Mouse (Mus musculus) hindbrain, embryonic 12.5 days (tissue): ENCODE data around the gene Spp1. TPM values are rescaled to one million over a fixed set of nuclear protein-coding genes. Genes with fewer than 3 reads are reported as not detected.

Experiments used
- ATAC-seq: fragments of 200-750 bp; cut with Nextera tagmentation; 2 replicates; pipeline ENCODE4 v1.8.0; 2017; ENCODE audit warnings: moderate TSS enrichment; ENCODE audit not compliant: low FRiP score
- H3K27ac ChIP-seq: fragments of 300-500 bp; sonication (generic); 2 replicates; pipeline ENCODE4 v1.5.1; 2016; ENCODE audit warnings: mild to moderate bottlenecking
- H3K27me3 ChIP-seq: fragments of 300-500 bp; sonication (generic); 2 replicates; pipeline ENCODE4 v1.6.1; 2016; ENCODE audit warnings: mild to moderate bottlenecking
- H3K36me3 ChIP-seq: fragments of 300-500 bp; sonication (generic); 2 replicates; pipeline ENCODE4 v1.6.1; 2016; ENCODE audit warnings: mild to moderate bottlenecking
- H3K4me1 ChIP-seq: fragments of 300-500 bp; sonication (generic); 2 replicates; pipeline ENCODE4 v1.6.1; 2016
- H3K4me2 ChIP-seq: fragments of 300-500 bp; sonication (generic); replicated peaks from 2 replicates; pipeline ENCODE4 v1.6.1; 2016; ENCODE audit warnings: mild to moderate bottlenecking
- H3K4me3 ChIP-seq: fragments of 300-500 bp; sonication (generic); 2 replicates; pipeline ENCODE4 v1.5.1; 2016; ENCODE audit warnings: mild to moderate bottlenecking
- H3K9ac ChIP-seq: fragments of 300-500 bp; sonication (generic); 2 replicates; pipeline ENCODE4 v1.6.1; 2016; ENCODE audit warnings: mild to moderate bottlenecking, moderate library complexity
- H3K9me3 ChIP-seq: fragments of 300-500 bp; sonication (generic); replicated peaks from 2 replicates; pipeline ENCODE4 v1.6.1; 2016; ENCODE audit warnings: mild to moderate bottlenecking
- WGBS: fragments of 180-500 bp; shearing (Covaris S2); methylation state at CpG from one replicate; pipeline ENCODE4 v1.1.7; 2016; 5-methylcytosine and 5-hydroxymethylcytosine counted together
- polyA plus RNA-seq: library from polyadenylated mRNA; unstranded; fragments of >200 nt; fragmentation: Nextera tagmentation; extraction: Ambion mirVana; gene quantifications from 2 replicates; pipeline ENCODE4 v1.2.1, GENCODE M21; 2016

Gene Spp1
- polyA plus RNA-seq, 1 experiment from 2014 or later: 36.0 TPM

DNA sequence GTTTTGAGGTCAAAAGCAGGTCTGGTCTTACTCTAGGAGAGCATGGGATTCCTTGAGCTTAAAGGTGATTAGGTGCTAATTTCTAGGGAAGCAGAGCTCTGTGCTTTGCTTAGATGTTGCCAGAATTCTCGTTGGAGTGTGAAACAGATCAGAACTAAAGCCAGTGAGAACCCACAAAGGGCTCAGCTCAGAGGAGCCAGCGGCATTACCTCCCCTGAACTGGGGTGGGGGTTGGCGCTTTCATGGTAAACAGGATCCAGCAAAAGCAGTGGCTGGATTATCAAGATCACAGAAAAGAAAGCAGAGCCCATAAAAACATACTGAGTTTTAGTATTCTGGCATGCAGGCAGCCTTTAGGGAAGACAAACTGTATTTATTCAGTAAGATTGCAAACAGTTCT is 28.2 kb upstream of the Spp1 start:
- 36% methylated on average over 3 of the region's 3 CpGs for WGBS
- Histone ChIP-seq H3K27ac (no peak overlapping the region), H3K27me3 (no peaks in the 10 kb centered on the region), H3K4me3 (no peak overlapping the region), H3K4me1 (peaks cover 10% of the 10 kb centered on the region; the same call in 1 of the 2 replicates), H3K4me2 (no peak overlapping the region), H3K36me3 (no peaks in the 10 kb centered on the region), H3K9me3 (no peaks in the 10 kb centered on the region), H3K9ac (no peak overlapping the region)
- no peak for ATAC-seq

DNA sequence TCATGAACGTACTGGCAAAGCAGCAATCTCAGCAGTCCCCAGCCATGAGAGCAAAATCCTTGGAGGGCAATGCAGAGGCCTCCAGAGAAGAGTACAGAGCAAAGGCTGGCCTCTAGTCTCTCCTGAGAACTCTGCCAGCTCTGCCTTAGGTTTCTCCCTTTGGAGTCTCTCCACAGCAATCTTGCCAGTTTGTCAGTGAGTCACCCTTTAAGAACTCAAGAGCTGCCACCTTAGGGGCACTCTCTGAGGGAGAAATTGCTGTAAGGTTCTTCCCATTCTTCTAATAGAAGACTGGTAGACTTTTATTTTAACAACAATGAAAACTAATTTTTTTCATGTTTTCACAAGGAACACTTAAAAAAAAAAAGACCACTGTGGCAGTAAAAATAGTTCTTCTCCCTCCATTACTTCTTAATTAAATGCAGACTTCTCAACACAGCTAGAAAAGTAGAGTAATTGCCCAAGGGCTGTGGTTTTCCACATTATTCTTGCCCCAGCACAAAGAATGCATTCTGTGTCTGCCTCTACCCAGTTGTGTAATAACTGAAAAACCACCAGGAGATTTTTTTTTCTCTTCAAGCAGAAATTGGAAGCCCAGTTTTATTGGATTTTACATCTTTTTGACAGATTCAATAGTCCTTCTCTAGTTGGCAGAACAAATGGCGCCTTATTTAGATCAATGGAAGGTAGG is 27.2 kb upstream of the Spp1 start:
- no peaks in the 10 kb centered on the region for H3K27me3 ChIP-seq
- no peak overlapping the region for H3K4me3 ChIP-seq
- no peaks in the 10 kb centered on the region for H3K36me3 ChIP-seq
- no peak overlapping the region for H3K4me2 ChIP-seq
- WGBS: 72% methylated on average over 2 of the region's 2 CpGs
- no peak overlapping the region for H3K9ac ChIP-seq
- H3K4me1 ChIP-seq: peaks cover 6% of the 10 kb centered on the region; the same call in 1 of the 2 replicates
- no peak for ATAC-seq
- no peaks in the 10 kb centered on the region for H3K9me3 ChIP-seq
- no peak overlapping the region for H3K27ac ChIP-seq

DNA sequence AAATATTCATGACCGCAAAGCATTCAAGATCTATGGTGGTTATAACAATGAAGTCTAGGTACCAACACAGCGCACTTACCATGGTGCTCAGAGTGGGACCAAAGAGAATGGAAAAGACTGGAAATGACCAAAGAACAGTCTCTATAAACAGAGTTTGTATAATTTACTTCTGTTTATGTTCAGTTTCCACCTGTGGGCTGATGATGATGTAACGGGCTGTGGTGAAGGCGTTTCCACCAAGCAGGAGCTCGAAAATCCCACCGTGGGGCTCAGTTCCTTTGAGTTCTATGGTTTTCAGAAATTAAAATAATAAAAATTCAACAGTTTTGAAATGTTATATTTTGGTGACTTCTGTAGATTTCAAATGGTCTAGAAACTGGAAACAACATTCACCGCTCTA is 26.4 kb upstream of the Spp1 start:
- WGBS: 93% methylated on average over 7 of the region's 7 CpGs
- H3K9ac ChIP-seq: no peak overlapping the region

DNA sequence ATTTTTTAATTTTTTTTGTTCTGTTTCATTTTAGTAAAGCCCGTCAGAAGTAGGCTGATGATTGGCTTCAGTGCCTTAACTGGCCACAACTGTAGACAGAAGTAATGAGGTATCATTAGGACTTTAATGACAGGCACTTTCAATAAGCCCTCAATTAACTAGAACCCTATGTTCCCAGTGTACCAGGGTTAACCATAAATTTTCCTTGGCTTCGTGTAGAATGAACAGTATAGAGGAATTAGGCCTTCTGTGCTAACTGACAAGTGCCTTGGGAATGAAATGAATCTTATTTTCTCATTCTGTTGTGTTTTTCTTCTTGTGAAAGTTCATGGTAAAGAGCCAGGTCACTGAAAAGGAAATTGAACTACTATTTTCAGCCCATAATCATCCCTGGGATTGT is 18.9 kb upstream of the Spp1 start:
- WGBS: 66% methylated on average over 2 of the region's 2 CpGs
- no peaks in the 10 kb centered on the region for H3K9me3 ChIP-seq
- no peak overlapping the region for H3K9ac ChIP-seq

More for the DNA sequence above, 26.4 kb upstream of the Spp1 start:
- H3K4me2 ChIP-seq: no peak overlapping the region
- H3K4me3 ChIP-seq: no peak overlapping the region
- no peaks in the 10 kb centered on the region for H3K9me3 ChIP-seq
- H3K36me3 ChIP-seq: no peaks in the 10 kb centered on the region
- H3K27ac ChIP-seq: no peak overlapping the region
- peaks cover 6% of the 10 kb centered on the region; the same call in 1 of the 2 replicates for H3K4me1 ChIP-seq
- no peaks in the 10 kb centered on the region for H3K27me3 ChIP-seq
- ATAC-seq: no peak

DNA sequence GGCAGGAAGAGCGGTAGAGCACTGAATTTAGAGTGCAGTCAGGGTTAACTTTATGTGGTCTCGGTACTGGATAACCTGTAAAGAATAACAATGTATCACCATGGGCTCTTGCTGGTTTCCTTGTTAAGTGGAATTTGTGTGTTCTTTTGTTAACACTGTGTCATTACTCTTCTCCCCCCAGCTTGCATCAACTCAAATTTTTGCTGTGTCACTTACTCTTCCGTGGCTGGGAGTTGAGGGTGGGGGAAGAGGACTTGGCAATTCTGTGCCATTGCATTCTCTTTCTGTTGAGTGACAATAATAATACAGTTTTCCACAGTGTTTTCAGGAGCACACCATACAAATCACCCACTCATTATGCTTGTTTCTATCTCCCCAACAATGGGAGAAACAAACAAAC is 17.9 kb upstream of the Spp1 start:
- Histone ChIP-seq H3K27ac (no peak overlapping the region), H3K9ac (no peak overlapping the region), H3K4me3 (no peak overlapping the region), H3K27me3 (no peaks in the 10 kb centered on the region), H3K4me1 (no peaks in the 10 kb centered on the region), H3K36me3 (no peaks in the 10 kb centered on the region), H3K9me3 (no peaks in the 10 kb centered on the region), H3K4me2 (no peak overlapping the region)
- WGBS: 68% methylated on average over 3 of the region's 3 CpGs
- ATAC-seq: no peak

More for the DNA sequence above, 18.9 kb upstream of the Spp1 start:
- no peak overlapping the region for H3K27ac ChIP-seq
- H3K36me3 ChIP-seq: no peaks in the 10 kb centered on the region
- H3K4me2 ChIP-seq: no peak overlapping the region
- no peaks in the 10 kb centered on the region for H3K4me1 ChIP-seq
- no peaks in the 10 kb centered on the region for H3K27me3 ChIP-seq
- H3K4me3 ChIP-seq: no peak overlapping the region
- no peak for ATAC-seq

DNA sequence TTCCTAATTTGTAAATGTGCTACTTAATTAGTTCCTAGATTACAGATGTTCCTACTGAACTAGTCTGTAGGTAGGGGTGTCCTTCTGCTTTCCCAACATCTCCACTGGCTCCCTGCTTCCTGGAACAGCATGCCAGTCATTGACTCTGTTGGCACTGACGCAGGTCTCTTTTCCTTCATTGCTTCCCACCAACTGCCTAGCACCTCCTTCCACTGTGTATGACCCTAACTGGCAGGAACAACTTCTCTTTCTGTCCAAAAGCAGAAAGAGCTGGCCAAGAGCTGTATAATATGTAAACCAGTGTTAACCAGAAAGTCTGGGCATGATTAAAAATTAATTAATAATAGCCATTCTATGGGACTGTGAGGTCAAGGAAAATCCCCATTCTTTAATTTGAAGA is 17.2 kb upstream of the Spp1 start:
- no peak overlapping the region for H3K9ac ChIP-seq
- no peak overlapping the region for H3K4me2 ChIP-seq
- H3K4me3 ChIP-seq: no peak overlapping the region
- H3K27me3 ChIP-seq: no peaks in the 10 kb centered on the region
- no peak overlapping the region for H3K27ac ChIP-seq
- H3K36me3 ChIP-seq: no peaks in the 10 kb centered on the region
- 96% methylated on average over 1 of the region's 1 CpGs for whole genome bisulfite sequencing
- ATAC-seq: no peak
- H3K9me3 ChIP-seq: no peaks in the 10 kb centered on the region
- H3K4me1 ChIP-seq: no peaks in the 10 kb centered on the region

DNA sequence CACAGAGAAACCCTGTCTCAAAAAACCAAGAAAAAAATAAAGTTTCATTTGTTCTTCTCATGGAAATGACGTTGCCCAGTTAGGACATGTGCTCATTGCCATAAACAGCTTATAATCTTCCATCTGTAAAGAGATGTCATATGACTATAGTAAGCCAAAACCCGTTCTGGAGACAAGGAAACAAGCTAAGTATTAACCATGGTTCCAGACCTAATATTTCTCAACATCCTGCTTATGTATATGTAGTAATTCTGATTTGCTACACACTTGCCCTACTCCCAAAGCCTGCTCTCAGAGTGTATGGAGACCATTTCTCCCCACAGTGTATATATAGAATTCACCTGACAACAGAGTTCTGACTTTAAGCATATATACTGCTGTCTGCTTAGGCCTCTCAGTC is 12.9 kb upstream of the Spp1 start:
- Histone ChIP-seq H3K27ac (no peak overlapping the region), H3K4me1 (no peaks in the 10 kb centered on the region), H3K4me2 (no peak overlapping the region), H3K36me3 (no peaks in the 10 kb centered on the region), H3K9ac (no peak overlapping the region), H3K4me3 (no peak overlapping the region), H3K27me3 (no peaks in the 10 kb centered on the region), H3K9me3 (no peaks in the 10 kb centered on the region)
- 76% methylated on average over 2 of the region's 2 CpGs for WGBS
- ATAC-seq: no peak

DNA sequence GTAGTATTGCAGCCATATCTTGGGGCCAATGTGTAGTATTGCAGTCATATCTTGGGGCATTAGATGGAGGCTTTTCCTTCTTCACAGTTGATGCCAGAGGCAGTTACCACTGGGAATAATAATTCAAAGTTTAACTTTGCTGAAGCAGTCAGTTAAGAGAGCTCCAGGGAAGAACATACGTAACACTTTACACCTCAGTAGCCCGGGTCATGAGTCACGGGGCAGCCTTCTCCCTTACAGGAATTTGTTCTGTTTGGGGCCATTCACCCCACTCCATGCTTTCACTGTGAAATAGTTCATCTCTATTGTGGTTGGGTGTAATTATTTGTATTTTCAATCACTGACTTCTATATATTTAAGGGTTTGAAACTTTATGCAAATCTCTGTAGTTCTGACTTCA is 11.1 kb upstream of the Spp1 start:
- WGBS: 83% methylated on average over 3 of the region's 3 CpGs
- Histone ChIP-seq H3K4me3 (no peak overlapping the region), H3K4me2 (no peak overlapping the region), H3K9ac (no peak overlapping the region), H3K4me1 (no peaks in the 10 kb centered on the region), H3K27me3 (no peaks in the 10 kb centered on the region), H3K27ac (no peak overlapping the region), H3K36me3 (no peaks in the 10 kb centered on the region), H3K9me3 (no peaks in the 10 kb centered on the region)
- ATAC-seq: no peak

DNA sequence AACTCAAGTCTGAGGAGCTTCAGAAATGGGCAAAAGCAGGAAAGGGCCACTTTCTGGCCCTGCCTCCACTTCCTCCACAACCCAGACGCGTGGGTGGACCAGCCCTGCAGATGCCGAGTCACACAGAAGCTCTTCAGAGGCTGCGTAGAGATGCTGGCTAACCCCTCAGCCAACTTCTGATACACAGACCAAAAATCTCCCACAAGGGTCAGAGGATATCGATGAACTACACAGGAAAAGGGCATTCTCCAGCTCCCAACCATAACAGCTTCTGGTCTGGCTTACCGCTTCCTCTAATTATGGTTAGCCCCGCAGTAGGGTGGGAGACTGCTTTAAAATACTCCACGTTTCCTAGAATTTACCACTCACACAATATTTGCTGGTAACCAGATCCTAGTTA is 9.0 kb upstream of the Spp1 start:
- Histone ChIP-seq H3K9me3 (no peaks in the 10 kb centered on the region), H3K4me3 (no peak overlapping the region), H3K27me3 (no peaks in the 10 kb centered on the region), H3K9ac (no peak overlapping the region), H3K36me3 (no peaks in the 10 kb centered on the region), H3K27ac (no peak overlapping the region), H3K4me2 (no peak overlapping the region), H3K4me1 (no peaks in the 10 kb centered on the region)
- ATAC-seq: no peak
- 86% methylated on average over 8 of the region's 8 CpGs for WGBS

DNA sequence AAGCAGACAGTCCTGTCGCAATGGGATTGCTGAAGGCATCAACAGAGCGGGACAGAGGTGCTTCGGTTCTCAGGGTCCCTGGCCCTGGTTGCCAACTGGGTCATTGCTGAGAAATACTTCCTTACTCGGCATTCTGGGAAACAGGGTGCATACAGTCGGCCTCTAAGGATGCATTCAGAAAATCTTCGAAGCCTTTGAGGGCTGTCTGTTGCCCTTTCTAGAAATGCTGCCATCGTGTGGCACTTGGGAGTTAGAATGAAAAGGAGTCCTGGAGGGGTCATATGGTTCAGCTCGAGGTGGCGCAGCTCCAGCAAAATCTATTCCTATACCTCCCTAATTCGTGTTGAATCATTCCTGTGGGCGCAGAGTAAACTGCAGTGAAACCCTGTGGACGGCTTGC is 2.0 kb upstream of the Spp1 start:
- H3K4me2 ChIP-seq: no peak overlapping the region
- no peaks in the 10 kb centered on the region for H3K9me3 ChIP-seq
- 43% methylated on average over 12 of the region's 12 CpGs for WGBS
- no peak overlapping the region for H3K27ac ChIP-seq
- H3K4me1 ChIP-seq: no peaks in the 10 kb centered on the region
- H3K4me3 ChIP-seq: no peak overlapping the region
- H3K27me3 ChIP-seq: peaks cover 4% of the 10 kb centered on the region; the same call in 1 of the 2 replicates
- ATAC-seq: no peak
- H3K9ac ChIP-seq: no peak overlapping the region
- no peaks in the 10 kb centered on the region for H3K36me3 ChIP-seq

DNA sequence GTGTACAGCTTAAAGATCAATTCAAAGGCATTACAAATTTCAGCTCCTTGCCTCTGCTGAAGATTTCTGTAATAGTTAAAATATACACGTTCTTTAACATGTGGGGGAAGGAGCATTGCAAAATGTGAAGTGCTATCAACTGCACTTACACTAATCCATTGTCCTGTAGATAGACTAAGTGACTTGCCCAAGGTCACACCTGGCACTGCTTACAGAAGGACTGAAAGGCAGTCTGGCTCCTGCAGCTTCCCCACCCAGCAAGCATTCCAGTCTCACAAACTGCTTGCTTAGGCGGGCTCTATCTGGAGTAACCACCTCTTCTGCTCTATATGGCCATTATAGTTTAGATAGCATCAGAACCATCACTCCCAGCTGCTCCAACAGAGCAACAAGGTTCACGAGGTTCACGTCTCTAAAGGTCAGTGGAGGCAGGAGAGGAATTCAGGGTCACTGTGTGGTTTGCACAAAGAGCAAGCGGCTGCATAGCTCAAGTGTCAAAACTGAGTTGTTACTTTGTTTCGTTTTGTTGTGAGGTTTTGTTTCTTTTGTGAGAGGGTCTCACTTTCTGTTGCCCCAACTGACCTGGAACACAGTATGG is 851 bp upstream of the Spp1 start:
- Histone ChIP-seq H3K4me3 (no peak overlapping the region), H3K4me1 (no peaks in the 10 kb centered on the region), H3K27me3 (peaks cover 4% of the 10 kb centered on the region; the same call in 1 of the 2 replicates), H3K36me3 (no peaks in the 10 kb centered on the region), H3K9me3 (no peaks in the 10 kb centered on the region), H3K27ac (no peak overlapping the region), H3K4me2 (no peak overlapping the region), H3K9ac (no peak overlapping the region)
- no peak for ATAC-seq
- WGBS: 37% methylated on average over 6 of the region's 6 CpGs

DNA sequence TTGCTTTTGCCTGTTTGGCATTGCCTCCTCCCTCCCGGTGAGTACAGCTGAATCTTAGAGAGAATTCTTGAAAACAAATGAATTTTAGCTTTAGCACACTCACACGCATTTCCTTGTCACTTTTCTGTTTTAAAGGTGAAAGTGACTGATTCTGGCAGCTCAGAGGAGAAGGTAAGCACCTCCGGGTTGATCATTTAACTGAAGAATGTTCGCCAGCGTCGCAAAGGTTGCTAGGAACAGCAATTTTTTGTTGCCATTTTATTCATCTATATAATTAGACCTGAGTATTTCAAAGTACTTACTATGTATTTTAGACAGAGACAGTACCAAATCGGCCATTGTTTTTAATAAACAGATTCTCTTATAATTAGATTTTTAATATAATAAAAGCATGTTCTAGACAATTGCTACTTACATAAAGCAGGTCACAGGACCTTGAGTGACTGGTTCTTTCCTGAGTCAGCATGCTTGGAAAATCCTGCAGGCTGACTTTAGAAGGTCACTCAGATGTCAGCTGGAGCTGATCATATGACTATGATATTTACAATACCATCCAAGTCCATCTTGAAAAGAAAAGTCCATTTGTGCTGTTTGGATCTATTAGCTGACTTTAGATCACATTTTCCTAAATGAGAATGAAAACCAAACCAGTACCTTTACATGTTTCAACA is 1.6 kb downstream of the Spp1 start:
- WGBS: 86% methylated on average over 7 of the region's 7 CpGs
- H3K4me1 ChIP-seq: no peaks in the 10 kb centered on the region
- H3K9ac ChIP-seq: no peak overlapping the region
- H3K4me3 ChIP-seq: no peak overlapping the region
- H3K36me3 ChIP-seq: no peaks in the 10 kb centered on the region
- no peaks in the 10 kb centered on the region for H3K9me3 ChIP-seq
- ATAC-seq: no peak
- 0 out of 2 replicates have a peak, but pooled peaks cover under 1% of the 10 kb centered on the region for H3K27me3 ChIP-seq
- H3K4me2 ChIP-seq: no peak overlapping the region
- no peak overlapping the region for H3K27ac ChIP-seq

DNA sequence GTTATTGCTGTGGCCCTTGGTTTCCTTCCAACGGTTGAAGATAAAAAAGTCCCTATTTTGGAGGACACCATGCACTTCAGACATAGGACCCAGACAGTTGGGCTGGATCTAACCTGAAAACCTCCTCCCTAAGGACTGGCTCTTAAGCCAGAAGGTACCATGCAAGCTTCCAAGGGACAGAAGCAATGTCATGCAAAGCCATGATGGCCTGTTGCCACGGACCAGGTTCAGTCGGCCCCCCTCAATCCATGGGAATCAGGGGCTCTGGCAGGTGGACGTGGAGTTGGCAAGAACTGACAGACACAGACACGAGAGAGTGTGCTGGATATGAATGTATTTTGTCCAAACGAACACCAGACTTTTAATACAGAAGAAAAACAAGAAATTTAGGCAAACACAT is 7.5 kb downstream of the Spp1 start:
- Histone ChIP-seq H3K9me3 (no peaks in the 10 kb centered on the region), H3K27ac (no peak overlapping the region), H3K4me3 (no peak overlapping the region), H3K27me3 (no peaks in the 10 kb centered on the region), H3K4me2 (no peak overlapping the region), H3K4me1 (no peaks in the 10 kb centered on the region), H3K36me3 (no peaks in the 10 kb centered on the region), H3K9ac (no peak overlapping the region)
- no peak for ATAC-seq
- WGBS: 68% methylated on average over 6 of the region's 6 CpGs
